Mouse (Mus musculus): ENCODE results near the gene Tmem156.

Tmem156 gene

GRCm38 (mm10) chr5:65097457-65097856 lies 5.5 kb upstream of the Tmem156 start:
- DNase-seq (ENCODE audit: low spot score in 2 of 2): no peak

GRCm38 (mm10) chr5:65096805-65097204 lies 4.9 kb upstream of the Tmem156 start:
- DNase-seq (ENCODE audit: low spot score in 2 of 2): no peak

GRCm38 (mm10) chr5:65096082-65096481 lies 4.2 kb upstream of the Tmem156 start:
- DNase-seq (ENCODE audit: low spot score in 2 of 2): no peak

- DNase-seq (ENCODE audit: low spot score in 2 of 2): no peak
Observed at GRCm38 (mm10) chr5:65094902-65095545, 3.1 kb upstream of the Tmem156 start.

- DNase-seq (ENCODE audit: low spot score in 2 of 2): no peak
Observed at GRCm38 (mm10) chr5:65093769-65094168, 1.8 kb upstream of the Tmem156 start.

GRCm38 (mm10) chr5:65091184-65091858 lies 611 bp downstream of the Tmem156 start:
- DNase-seq (ENCODE audit: low spot score in 2 of 2): no peak

- no peak for DNase-seq (ENCODE audit: low spot score in 2 of 2)
Observed at GRCm38 (mm10) chr5:65089707-65090106, 2.2 kb downstream of the Tmem156 start.

- DNase-seq (ENCODE audit: low spot score in 2 of 2): no peak
Observed at GRCm38 (mm10) chr5:65086522-65086921, 5.4 kb downstream of the Tmem156 start.

GRCm38 (mm10) chr5:65081836-65082235 lies 10.1 kb downstream of the Tmem156 start:
- DNase-seq (ENCODE audit: low spot score in 2 of 2): no peak

GRCm38 (mm10) chr5:65079881-65080280 lies 12.1 kb downstream of the Tmem156 start:
- DNase-seq (ENCODE audit: low spot score in 2 of 2): no peak

- DNase-seq (ENCODE audit: low spot score in 2 of 2): no peak
Observed at GRCm38 (mm10) chr5:65078081-65078480, 13.9 kb downstream of the Tmem156 start.

- DNase-seq (ENCODE audit: low spot score in 2 of 2): no peak
Observed at GRCm38 (mm10) chr5:65076748-65077147, 15.2 kb downstream of the Tmem156 start.

- no peak for DNase-seq (ENCODE audit: low spot score in 2 of 2)
Observed at GRCm38 (mm10) chr5:65076087-65076486, 15.8 kb downstream of the Tmem156 start.

- no peak for DNase-seq (ENCODE audit: low spot score in 2 of 2)
Observed at GRCm38 (mm10) chr5:65074693-65075092, 17.2 kb downstream of the Tmem156 start.

GRCm38 (mm10) chr5:65073247-65073646 lies 18.7 kb downstream of the Tmem156 start:
- DNase-seq (ENCODE audit: low spot score in 2 of 2): no peak

- no peak for DNase-seq (ENCODE audit: low spot score in 2 of 2)
Observed at GRCm38 (mm10) chr5:65071689-65072118, 20.2 kb downstream of the Tmem156 start.

- DNase-seq (ENCODE audit: low spot score in 2 of 2): no peak
Observed at GRCm38 (mm10) chr5:65069872-65070271, 22.1 kb downstream of the Tmem156 start.

- DNase-seq (ENCODE audit: low spot score in 2 of 2): no peak
Observed at GRCm38 (mm10) chr5:65068166-65068565, 23.8 kb downstream of the Tmem156 start.

- DNase-seq (ENCODE audit: low spot score in 2 of 2): no peak
Observed at GRCm38 (mm10) chr5:65063266-65063665, 28.7 kb downstream of the Tmem156 start.

- no peak for DNase-seq (ENCODE audit: low spot score in 2 of 2)
Observed at GRCm38 (mm10) chr5:65062236-65062635, 29.7 kb downstream of the Tmem156 start.

- DNase-seq (ENCODE audit: low spot score in 2 of 2): no peak
Observed at GRCm38 (mm10) chr5:65059806-65060205, 32.1 kb downstream of the Tmem156 start.

GRCm38 (mm10) chr5:65057596-65057995 lies 34.3 kb downstream of the Tmem156 start:
- no peak for DNase-seq (ENCODE audit: low spot score in 2 of 2)

GRCm38 (mm10) chr5:65051513-65051912 lies 40.4 kb downstream of the Tmem156 start:
- no peak for DNase-seq (ENCODE audit: low spot score in 2 of 2)

Data from frontal cortex, postnatal 10 days (tissue).